Mouse (Mus musculus) cerebellum, adult 9-11 months (tissue): Measurements from ENCODE around the gene Rasl11b.

Experiments used
- DNase-seq: peaks from one replicate; pipeline ENCODE4 v3.0.0; 2022

Gene Rasl11b

GRCm38 (mm10) chr5:74189484-74190160, 5.5 kb upstream of the Rasl11b start:
- DNase-seq: no peak

GRCm38 (mm10) chr5:74190161-74190491, 5.0 kb upstream of the Rasl11b start:
- no peak for DNase-seq

DNA sequence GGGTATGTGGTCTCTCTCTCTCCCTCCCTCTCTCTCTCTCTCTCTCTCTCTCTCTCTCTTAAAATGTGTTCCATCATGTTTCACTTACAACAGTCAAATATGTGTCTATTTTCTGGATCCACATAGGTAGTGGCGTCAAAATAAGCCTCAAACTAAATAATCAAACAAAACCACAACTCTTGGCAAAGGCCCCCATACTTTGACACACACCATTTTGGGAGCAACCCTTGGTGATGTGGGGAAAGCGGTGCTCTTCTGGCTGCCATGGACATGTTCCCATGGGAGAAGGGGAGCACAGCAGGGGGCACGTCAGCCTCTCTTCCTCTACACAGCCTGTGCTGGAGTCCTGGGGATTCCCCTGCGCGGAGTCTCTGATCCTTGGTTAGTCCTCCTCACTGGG, 4.2 kb upstream of the Rasl11b start:
- DNase-seq: no peak

GRCm38 (mm10) chr5:74193008-74193407, 2.1 kb upstream of the Rasl11b start:
- DNase-seq: no peak

DNA sequence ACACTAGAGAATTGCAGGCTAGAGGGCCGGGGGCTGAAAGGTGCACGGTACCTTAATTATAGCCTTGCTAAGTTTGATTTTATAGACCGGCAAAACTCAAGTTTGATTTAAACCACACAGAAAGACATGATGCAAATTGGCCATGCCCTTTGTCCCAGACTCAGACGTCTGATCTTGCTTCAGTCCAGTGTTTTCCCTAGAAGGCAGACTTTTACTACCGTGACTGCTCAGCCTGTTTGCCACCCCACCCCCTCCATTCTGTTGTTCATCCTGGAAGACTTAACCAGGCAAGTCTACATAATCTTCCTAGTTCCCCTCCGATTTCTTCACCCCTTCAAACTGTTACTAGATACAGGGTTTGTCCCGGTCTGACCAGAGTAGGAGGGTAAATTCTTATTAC, 1.5 kb upstream of the Rasl11b start:
- DNase-seq: no peak

DNA sequence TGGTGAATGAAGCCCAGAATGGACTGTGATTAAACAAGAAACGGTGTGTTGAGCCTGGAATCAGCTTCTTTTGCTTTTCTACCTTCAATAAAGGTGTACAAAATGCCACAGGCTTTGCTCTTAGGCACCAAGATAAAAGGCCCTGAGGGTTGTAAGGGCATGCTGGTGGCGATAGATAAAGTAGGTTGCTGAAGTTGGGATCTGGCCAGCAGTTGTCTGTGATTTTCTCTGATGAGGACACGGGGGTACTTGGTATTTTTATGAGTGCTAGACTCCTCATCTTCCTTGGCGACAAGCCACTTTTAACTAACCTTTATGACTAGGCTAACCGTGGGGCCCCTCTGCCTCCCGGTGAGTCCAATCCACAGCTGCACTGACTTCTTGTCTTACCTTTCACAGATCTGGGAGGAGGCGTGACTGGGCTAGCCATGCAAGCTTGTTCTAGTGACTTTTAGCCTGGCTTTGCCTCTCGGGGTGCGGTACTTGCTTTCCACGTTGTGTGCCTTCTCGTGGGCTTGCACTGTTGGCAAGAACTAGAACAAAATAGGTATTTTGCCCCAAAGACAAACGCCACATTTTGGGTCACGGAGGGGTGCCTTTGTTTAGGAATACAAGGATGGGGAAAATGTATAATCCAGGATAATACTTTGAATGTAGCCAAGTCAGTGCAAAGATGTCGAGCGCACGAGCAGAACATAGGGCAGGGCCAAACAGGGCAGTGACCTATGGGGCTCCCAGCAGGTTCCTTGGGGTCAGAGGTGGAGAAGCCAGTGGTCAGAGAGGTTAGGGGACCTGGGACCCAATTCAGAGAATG, 852 bp upstream of the Rasl11b start:
- DNase-seq: peak; percentile 47

DNA sequence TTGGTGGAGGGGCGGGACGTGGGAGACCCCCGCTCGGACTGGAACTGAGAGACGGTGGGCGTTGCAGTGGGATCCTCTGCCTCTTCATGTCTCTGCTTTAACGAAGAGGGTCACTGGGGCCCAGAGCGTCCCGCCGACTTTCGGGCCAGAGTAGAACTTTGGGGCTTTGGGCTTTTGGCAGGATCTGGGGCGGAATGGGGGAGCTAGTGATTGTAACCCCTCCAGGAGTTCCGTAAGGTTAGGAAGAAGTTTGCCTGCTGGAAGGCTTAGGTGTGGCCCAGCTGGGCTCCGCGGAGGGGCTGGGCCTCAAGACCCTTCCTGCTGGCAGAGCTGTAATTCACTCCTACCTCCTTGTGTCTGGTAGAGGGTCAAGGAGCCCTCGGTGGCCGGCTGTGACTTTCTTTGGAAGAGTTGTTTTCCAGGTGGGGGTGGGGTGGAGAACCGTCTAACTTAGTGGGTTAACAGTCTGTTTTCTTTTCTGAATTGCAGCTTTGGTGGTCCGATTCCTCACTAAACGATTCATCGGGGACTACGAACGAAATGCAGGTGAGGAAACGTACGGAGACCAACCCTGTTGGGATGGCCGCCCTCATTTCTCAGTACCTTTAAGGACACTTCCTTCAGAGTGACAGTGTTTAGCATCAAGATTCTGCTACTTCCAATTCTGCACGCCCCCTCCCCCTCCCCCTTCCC, 674 bp downstream of the Rasl11b start:
- peak; percentile 23 for DNase-seq

DNA sequence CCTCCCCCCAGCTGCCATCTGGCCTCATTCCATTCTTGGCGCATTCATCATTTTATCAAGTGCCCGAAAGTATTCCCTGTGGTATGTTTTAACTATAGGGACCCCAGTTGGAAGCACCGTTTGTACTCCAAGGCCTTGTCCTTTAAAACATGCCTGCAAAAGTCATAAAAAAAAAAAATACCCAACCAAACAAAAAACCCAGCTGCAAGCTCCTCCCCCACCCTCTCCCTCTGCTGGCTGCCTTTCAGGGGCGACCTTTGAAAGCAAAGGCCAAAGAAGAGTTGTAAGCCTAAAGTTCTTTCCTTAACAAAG, 1.2 kb downstream of the Rasl11b start:
- DNase-seq: peak; percentile 22

- no peak for DNase-seq
Observed at GRCm38 (mm10) chr5:74197541-74198330, 2.6 kb downstream of the Rasl11b start.

DNA sequence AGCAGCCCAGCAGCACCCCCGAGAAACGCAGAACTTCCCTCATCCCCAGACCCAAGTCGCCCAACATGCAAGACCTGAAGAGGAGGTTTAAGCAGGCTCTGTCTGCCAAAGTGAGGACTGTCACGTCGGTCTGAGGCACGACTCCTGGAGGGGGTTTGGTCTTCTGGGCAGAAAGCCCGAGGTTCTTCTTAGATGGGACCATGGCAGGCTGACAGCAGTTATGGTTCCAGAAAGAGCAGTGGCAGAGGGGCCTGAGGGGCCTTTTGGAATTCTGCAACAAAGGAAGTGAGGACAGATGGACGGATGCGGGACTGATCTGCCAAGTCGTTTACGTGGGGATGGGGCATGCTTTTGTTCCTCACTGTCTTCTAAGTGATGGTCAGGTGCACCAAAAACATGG, 3.4 kb downstream of the Rasl11b start:
- no peak for DNase-seq

DNA sequence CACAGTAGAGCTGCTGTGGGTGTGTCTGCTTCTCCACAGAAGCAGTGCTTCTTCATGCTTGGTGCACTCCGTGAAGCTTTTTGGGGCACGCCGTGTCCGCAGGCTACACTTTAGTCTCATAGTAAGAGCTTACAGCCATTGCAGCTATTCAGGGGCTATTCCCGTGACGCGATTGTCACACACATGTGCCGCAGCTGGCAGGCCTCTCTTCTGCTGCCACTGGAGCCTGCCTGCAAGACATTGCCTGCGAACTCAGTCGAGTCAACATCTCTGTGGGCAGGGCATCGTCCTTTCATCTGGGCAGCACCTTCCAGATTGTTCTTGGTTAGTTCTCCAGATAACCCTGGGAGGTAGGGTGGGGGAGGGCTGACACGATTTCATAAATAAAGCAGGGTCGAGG, 4.7 kb downstream of the Rasl11b start:
- no peak for DNase-seq

DNA sequence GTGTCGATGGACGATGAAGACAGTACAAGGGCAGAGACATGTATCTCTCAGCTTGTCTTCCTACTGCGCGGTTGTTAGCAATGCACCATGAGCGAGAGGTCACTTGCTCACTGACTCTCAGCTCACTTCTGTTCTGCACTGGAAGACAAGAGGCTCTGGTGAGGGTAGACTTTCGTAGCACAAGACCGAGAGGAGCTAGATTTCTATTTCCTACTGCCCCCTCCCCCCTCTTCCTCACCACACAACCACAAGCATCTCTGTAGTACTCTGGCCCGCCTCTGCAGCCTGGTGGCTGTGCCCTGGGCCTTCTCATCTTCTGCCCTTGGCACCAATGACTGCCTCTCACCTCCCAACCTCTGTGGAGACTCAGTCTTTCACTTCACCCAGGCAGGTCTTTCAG, 5.4 kb downstream of the Rasl11b start:
- DNase-seq: no peak

DNA sequence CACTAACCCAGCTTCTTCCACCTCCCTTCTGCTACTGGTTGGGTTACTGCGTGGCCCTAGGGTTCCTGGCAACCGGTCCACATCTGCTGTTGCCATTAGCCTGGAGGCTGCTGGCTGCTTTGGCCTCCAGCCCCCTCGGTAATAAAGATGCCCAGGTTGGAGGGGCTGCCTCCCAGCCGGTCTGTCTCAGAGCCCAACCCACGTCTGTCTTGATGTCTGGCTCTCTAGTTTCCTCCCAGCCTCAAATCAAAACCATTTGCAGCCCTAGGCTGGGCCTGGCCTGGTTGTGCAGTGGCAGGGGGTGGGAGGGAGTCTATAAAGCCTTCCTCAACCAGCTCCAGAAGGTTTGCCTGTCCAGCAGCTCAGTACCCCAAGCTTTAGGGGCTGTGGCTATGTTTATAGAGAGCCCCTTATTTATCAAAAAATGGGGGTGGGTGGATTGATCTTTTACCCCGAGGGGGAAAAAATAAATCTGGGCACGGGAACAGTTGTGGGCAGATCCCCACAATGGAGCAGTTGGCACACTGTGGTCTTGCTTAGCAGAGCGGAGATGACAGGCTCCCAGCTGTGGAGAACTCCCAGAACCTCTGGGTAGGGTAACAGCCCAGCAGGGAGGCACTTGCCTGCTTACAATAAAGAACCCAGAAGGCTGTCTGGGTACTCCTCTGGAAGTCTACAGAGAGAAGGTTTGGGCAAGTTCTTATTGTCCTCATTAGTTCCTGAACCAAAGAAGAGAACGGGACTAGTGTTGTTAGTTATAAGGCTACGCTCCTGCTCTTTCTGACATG, 6.7 kb downstream of the Rasl11b start:
- DNase-seq: no peak

- no peak for DNase-seq
Observed at GRCm38 (mm10) chr5:74202515-74202914, 7.4 kb downstream of the Rasl11b start.

DNA sequence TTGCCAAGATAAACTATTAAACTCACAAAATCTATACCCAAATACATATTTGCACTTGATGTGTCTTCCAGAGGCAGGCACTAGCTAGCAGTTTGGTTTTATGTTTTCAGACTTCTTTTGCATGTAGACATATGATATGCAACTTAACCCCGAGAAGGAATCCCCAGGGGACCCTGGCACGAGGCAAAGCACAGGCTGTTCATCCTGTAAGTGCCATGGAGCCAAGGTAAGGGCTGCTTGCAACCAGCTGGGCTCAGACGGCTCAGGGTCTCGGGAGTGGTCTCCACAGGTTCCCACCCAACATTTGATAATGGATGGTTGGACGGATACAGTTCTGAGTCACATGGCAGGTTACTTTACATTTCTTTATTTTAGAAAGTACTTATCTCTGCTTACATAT, 9.4 kb downstream of the Rasl11b start:
- DNase-seq: no peak

- no peak for DNase-seq
Observed at GRCm38 (mm10) chr5:74205509-74205908, 10.4 kb downstream of the Rasl11b start.

- DNase-seq: no peak
Observed at GRCm38 (mm10) chr5:74206038-74206437, 11.0 kb downstream of the Rasl11b start.

- DNase-seq: no peak
Observed at GRCm38 (mm10) chr5:74206649-74207048, 11.6 kb downstream of the Rasl11b start.

DNA sequence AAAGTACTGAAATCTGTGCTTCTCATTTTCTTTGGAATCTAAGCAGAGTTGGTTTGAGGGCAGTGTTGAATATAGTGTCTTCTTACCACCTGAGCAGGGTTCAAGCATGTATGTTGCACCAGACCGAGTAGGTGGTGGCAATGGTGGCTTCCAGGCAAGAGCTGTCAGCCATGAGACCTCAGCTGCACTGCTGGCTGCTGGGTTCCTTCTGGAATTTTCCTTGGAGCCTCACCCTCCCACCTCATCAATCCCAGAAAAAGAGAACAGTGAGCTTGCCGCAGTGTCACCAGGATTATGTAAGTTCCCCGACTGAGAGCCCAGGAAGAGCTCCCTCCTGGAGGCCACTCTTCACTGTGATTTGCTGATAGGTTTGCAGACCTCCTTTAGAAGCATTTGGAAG, 12.1 kb downstream of the Rasl11b start:
- DNase-seq: no peak

DNA sequence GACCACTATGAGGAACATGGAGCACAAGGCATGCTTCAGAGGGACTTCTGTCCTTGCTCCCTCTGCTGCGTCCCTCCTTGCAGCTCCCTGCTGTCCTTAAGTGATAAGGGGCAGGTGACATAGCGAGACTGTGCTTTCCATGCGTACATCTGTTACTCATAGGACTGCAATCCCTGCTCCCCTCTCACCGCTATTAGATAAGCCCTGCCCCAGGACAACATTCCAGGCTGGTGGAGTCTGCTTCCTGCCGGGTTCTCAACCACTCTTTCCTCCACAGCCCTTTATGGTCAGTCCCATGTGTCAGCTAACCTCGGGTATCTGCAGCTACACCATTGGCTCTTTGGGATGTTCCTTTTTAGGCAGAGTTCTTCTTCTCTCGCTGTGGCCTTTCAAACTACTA, 13.4 kb downstream of the Rasl11b start:
- DNase-seq: no peak

DNA sequence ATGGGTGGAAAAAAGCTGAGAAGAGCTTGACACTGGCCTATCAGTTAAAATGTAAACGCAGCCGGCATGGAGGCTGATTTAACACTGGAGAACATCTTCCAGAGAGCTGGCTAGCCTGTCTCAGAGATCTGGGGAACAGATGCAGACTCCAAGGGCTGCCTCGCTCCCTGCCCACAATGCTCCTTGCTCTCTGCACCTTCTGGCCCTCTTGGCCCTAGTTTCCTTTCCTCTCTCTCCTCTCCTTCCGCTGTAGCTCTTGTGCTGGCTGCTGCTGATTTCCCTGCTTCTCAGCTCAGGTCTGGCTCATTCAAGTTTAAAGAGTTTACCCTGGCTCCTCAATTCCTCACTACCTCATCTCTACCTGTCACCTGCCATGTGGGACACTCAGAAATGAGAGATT, 14.6 kb downstream of the Rasl11b start:
- peak; percentile 48 for DNase-seq

DNA sequence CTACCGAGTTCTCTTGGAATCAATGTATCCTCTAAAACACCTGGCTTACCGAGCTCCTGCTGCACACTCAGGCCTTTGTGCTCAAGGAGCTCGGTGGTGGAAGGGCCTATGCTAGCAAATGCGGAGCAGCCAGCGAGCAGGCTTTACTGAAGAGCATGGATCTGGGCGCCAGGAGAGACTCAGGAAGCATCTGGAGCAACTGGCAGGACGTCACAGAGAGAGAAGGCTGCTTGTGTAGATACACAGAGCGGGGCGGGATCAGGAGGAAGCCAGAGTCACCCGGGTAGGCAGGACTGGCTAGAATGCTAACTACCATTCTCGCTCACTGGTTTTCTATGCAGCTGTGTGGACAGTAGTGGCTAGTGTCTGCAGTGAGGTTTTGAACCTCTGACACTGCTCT, 16.3 kb downstream of the Rasl11b start:
- no peak for DNase-seq
